Mouse (Mus musculus) stomach, postnatal 0 days (tissue): ENCODE measurements around the gene Spag16. TPM values are rescaled to one million over a fixed set of nuclear protein-coding genes. Genes with fewer than 3 reads are reported as not detected.

Experiments used
- ATAC-seq: fragments of 200-750 bp; cut with Nextera tagmentation; 2 replicates; pipeline ENCODE4 v1.8.0; 2017; ENCODE audit not compliant: low FRiP score, low TSS enrichment
- DNase-seq: peaks from one replicate; pipeline ENCODE4 v3.0.0-alpha.2; 2016; ENCODE audit warnings: low spot score
- H3K27ac ChIP-seq: fragments of 300-500 bp; sonication (generic); replicated peaks from 2 replicates; pipeline ENCODE4 v1.5.1; 2014; ENCODE audit warnings: mild to moderate bottlenecking, control low read depth
- H3K27me3 ChIP-seq: fragments of 300-500 bp; sonication (generic); 2 replicates; pipeline ENCODE4 v1.6.1; 2014; ENCODE audit warnings: low read length; ENCODE audit not compliant: control insufficient read depth, insufficient read depth
- H3K36me3 ChIP-seq: fragments of 300-500 bp; sonication (generic); 2 replicates; pipeline ENCODE4 v1.6.1; 2014; ENCODE audit warnings: low read length, mixed read lengths; ENCODE audit not compliant: control insufficient read depth, insufficient read depth
- H3K4me1 ChIP-seq: fragments of 300-500 bp; sonication (generic); replicated peaks from 2 replicates; pipeline ENCODE4 v1.6.1; 2014; ENCODE audit warnings: antibody characterized with exemption; ENCODE audit not compliant: control insufficient read depth, insufficient read depth
- H3K4me2 ChIP-seq: fragments of 300-500 bp; sonication (generic); replicated peaks from 2 replicates; pipeline ENCODE4 v1.6.1; 2014; ENCODE audit warnings: low read depth, mild to moderate bottlenecking, control low read depth, moderate library complexity
- H3K4me3 ChIP-seq: fragments of 300-500 bp; sonication (generic); 2 replicates; pipeline ENCODE4 v1.5.1; 2014; ENCODE audit warnings: low read depth, low read length, control low read depth
- H3K9ac ChIP-seq: fragments of 300-500 bp; sonication (generic); 2 replicates; pipeline ENCODE4 v1.6.1; 2014; ENCODE audit warnings: mild to moderate bottlenecking, low read length, control low read depth, mixed read lengths
- H3K9me3 ChIP-seq: fragments of 300-500 bp; sonication (generic); 2 replicates; pipeline ENCODE4 v1.6.1; 2016; ENCODE audit warnings: low read length; ENCODE audit not compliant: control insufficient read depth
- CTCF ChIP-seq: IDR thresholded peaks from 2 replicates; pipeline ENCODE4 v1.5.1; 2016; ENCODE audit warnings: antibody characterized with exemption, low read depth, mild to moderate bottlenecking, moderate library complexity
- EP300 ChIP-seq: optimal IDR thresholded peaks from 2 replicates; pipeline ENCODE3; 2016; ENCODE audit warnings: antibody characterized with exemption
- WGBS: fragments of 180-500 bp; shearing (Covaris S2); extraction: QIAGEN DNeasy Blood & Tissue Kit; methylation state at CpG from one replicate; pipeline ENCODE4 v1.1.7; 2014; 5-methylcytosine and 5-hydroxymethylcytosine counted together
- polyA plus RNA-seq: library from polyadenylated mRNA; unstranded; fragments of >200 nt; fragmentation: Nextera tagmentation; extraction: Ambion mirVana; gene quantifications from 2 replicates; pipeline ENCODE4 v1.2.1, GENCODE M21; 2015

The Spag16 gene
- polyA plus RNA-seq, 1 experiment from 2014 or later: 0.06 TPM

GRCm38 (mm10) chr1:70320951-70321350 is 494.2 kb downstream of the Spag16 start:
- Histone ChIP-seq H3K4me3 (no peak overlapping the region), H3K27me3 (no peaks in the 10 kb centered on the region), H3K4me2 (no peak overlapping the region), H3K9me3 (no peaks in the 10 kb centered on the region), H3K36me3 (no peaks in the 10 kb centered on the region), H3K27ac (no peak overlapping the region), H3K9ac (no peak overlapping the region), H3K4me1 (no peaks in the 10 kb centered on the region)
- TF ChIP-seq CTCF (no peak), EP300 (no peak)
- no peak for ATAC-seq
- DNase-seq: no peak
- 75% methylated on average over 4 of the region's 4 CpGs for WGBS

GRCm38 (mm10) chr1:70346179-70346578 is 519.4 kb downstream of the Spag16 start:
- H3K27me3 ChIP-seq: no peaks in the 10 kb centered on the region
- H3K4me3 ChIP-seq: no peak overlapping the region
- TF ChIP-seq CTCF (no peak), EP300 (no peak)
- no peaks in the 10 kb centered on the region for H3K36me3 ChIP-seq
- H3K9me3 ChIP-seq: no peaks in the 10 kb centered on the region
- no peak overlapping the region for H3K27ac ChIP-seq
- no peaks in the 10 kb centered on the region for H3K4me1 ChIP-seq
- DNase-seq (no peak), ATAC-seq (no peak)
- H3K9ac ChIP-seq: no peak overlapping the region
- 65% methylated on average over 2 of the region's 2 CpGs for WGBS
- no peak overlapping the region for H3K4me2 ChIP-seq

DNA sequence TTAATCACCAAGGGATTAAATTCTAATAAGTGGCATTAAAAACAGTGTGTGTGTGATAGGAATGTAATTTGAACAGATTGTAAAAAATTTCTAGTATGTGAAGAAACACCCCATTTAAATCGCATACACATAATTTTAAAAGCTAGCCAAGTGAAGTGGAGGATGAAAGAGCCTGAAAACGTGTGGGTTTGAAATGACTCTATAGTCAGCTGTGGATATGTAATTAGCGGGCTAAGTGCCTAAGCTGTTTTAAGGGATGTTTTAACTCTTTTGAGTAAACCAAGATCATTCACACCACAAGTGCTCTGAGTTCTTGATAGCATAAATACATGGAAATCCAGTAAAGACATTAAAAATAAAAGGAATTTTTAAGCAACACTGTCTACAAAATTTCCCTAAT is 524.6 kb downstream of the Spag16 start:
- H3K27ac ChIP-seq: no peak overlapping the region
- H3K4me3 ChIP-seq: no peak overlapping the region
- no peak overlapping the region for H3K4me2 ChIP-seq
- TF ChIP-seq CTCF (no peak), EP300 (no peak)
- no peaks in the 10 kb centered on the region for H3K27me3 ChIP-seq
- no peak for ATAC-seq
- no peaks in the 10 kb centered on the region for H3K9me3 ChIP-seq
- H3K9ac ChIP-seq: no peak overlapping the region
- no peaks in the 10 kb centered on the region for H3K4me1 ChIP-seq
- H3K36me3 ChIP-seq: no peaks in the 10 kb centered on the region
- DNase-seq: no peak
- WGBS: 64% methylated on average over 3 of the region's 3 CpGs

DNA sequence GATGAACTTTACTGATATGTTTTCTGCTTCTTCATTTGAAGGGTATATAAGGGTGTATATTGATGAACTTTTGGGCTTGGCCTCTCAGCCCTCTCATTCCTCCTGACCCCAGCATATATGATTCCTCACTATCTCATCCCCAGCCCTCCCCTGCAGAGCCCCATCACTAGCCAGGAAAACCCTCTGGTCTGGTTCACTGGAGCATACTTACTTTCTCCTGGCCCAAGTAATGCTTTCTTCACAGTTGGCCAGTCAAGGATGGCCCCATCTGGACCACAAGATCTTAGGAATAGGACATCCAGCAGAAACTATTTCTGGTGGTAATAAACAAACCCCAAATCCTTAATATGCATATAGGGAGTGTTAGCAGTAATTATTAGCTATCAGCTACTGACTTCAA is 527.2 kb downstream of the Spag16 start:
- TF ChIP-seq CTCF: no peak
- no peak for TF ChIP-seq EP300
- H3K27ac ChIP-seq: no peak overlapping the region
- H3K9me3 ChIP-seq: no peaks in the 10 kb centered on the region
- no peaks in the 10 kb centered on the region for H3K27me3 ChIP-seq
- no peak overlapping the region for H3K4me2 ChIP-seq
- DNase-seq (no peak), ATAC-seq (no peak)
- H3K4me1 ChIP-seq: no peaks in the 10 kb centered on the region
- H3K9ac ChIP-seq: no peak overlapping the region
- H3K36me3 ChIP-seq: no peaks in the 10 kb centered on the region
- H3K4me3 ChIP-seq: no peak overlapping the region

- H3K4me1 ChIP-seq: no peaks in the 10 kb centered on the region
- WGBS: 57% methylated on average over 4 of the region's 4 CpGs
- H3K4me3 ChIP-seq: no peak overlapping the region
- H3K9ac ChIP-seq: no peak overlapping the region
- no peak overlapping the region for H3K27ac ChIP-seq
- TF ChIP-seq EP300 (no peak), CTCF (no peak)
- no peaks in the 10 kb centered on the region for H3K36me3 ChIP-seq
- no peaks in the 10 kb centered on the region for H3K27me3 ChIP-seq
- ATAC-seq: no peak
- DNase-seq: no peak
- H3K9me3 ChIP-seq: no peaks in the 10 kb centered on the region
- no peak overlapping the region for H3K4me2 ChIP-seq
Observed at GRCm38 (mm10) chr1:70371721-70372120, 545.0 kb downstream of the Spag16 start.

DNA sequence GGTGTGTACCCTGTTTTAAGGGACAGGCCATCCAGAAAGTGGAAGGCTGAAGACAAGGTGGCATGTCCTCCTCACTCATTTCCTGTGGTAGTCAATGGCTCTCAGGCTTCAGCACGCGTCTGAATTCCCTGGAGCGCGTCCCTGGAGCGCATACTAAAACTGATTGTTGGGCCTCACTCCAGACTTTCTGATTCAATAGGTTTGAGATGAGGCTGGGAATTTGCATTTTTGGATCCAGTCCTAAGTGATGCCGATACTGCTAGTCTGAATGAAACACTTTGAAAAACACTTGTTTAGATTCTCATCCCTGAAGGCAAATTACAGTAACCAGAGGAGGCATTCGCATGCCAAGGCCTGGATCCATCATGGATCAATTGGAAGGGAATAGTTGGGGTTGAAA is 553.3 kb downstream of the Spag16 start:
- H3K9ac ChIP-seq: no peak overlapping the region
- H3K27ac ChIP-seq: no peak overlapping the region
- H3K4me2 ChIP-seq: no peak overlapping the region
- no peaks in the 10 kb centered on the region for H3K9me3 ChIP-seq
- H3K27me3 ChIP-seq: no peaks in the 10 kb centered on the region
- WGBS: 92% methylated on average over 7 of the region's 7 CpGs
- ATAC-seq: no peak
- DNase-seq: no peak
- H3K4me3 ChIP-seq: no peak overlapping the region
- no peaks in the 10 kb centered on the region for H3K36me3 ChIP-seq
- no peaks in the 10 kb centered on the region for H3K4me1 ChIP-seq
- TF ChIP-seq CTCF (no peak), EP300 (no peak)
